Mouse (Mus musculus) adrenal gland, adult 18-20 months (tissue): ENCODE measurements around the gene Zfp277. TPM values are rescaled to one million over a fixed set of nuclear protein-coding genes. Genes with fewer than 3 reads are reported as not detected.

Source experiments
- total RNA-seq, 2 experiments: library from RNA; stranded (reverse); gene quantifications; 1 replicate in 1 of 2; 2 replicates in 1 of 2; pipeline ENCODE4 v1.2.3; 2021

Gene Zfp277
- total RNA-seq, 2 experiments from 2014 or later: 11.6 to 15.2 TPM

Other genes starting within 250 kb of the Zfp277 start
- under 1 TPM in 1 of 2 experiments, not detected in 1; 0.13 TPM for gene Lsmem1, start 246.4 kb downstream of the Zfp277 start, total RNA-seq
- 100 to 1,000 TPM; 177 to 248 TPM for gene Ifrd1, start 197.4 kb downstream of the Zfp277 start, total RNA-seq
- 10 to 100 TPM; 14.0 to 16.3 TPM for gene Dock4, start 50 bp upstream of the Zfp277 start, total RNA-seq